Mouse (Mus musculus): ENCODE measurements around the gene Zfyve28.

DNA sequence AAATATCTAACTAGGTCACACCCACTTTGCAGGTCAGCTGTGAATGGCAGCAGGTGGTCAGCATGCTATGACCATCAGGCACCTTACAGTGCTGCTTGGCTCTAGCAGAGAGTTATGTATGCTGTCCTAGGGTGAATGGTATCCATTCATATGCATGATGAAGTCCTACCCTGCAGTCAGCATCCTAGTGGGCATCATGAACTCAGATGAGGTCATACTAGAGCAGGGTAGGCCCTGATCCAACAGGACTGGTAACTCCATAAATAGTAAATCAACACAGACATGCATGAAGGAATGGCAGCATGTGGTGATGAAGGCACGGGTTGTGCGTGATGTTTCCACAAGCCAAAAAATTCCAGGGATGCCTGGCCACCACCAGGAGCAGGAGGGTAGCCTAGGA, 82.5 kb downstream of the Zfyve28 start:
- TF ChIP-seq CTCF (IDR thresholded peaks at IDR 0.05; ENCODE audit: control insufficient read depth, insufficient read depth, low read length) (no peak), POLR2A (IDR thresholded peaks at IDR 0.05; ENCODE audit: borderline replicate concordance, control insufficient read depth, low read depth, low read length) (no peak)
